Mouse (Mus musculus) ES-E14 (cell line): ENCODE data around the gene Upf1.

Experiments used
- CHD2 ChIP-seq: IDR thresholded peaks from 2 replicates; pipeline ENCODE4 v1.6.1; 2014; ENCODE audit warnings: mild to moderate bottlenecking, low read depth, low read length, inconsistent platforms
- ZC3H11A ChIP-seq: IDR thresholded peaks from 2 replicates; pipeline ENCODE4 v1.6.1; 2012; ENCODE audit warnings: low read depth, mild to moderate bottlenecking, inconsistent platforms, low read length, borderline replicate concordance
- ZNF384 ChIP-seq: IDR thresholded peaks from 2 replicates; pipeline ENCODE4 v1.6.1; 2012; ENCODE audit warnings: low read depth, low read length, inconsistent platforms

GRCm38 (mm10) chr8:70343076-70343475, 10.0 kb downstream of the Upf1 start:
- TF ChIP-seq ZNF384 (no peak), ZC3H11A (no peak), CHD2 (no peak)
